Mouse (Mus musculus) yolk sac, embryonic 10.5 days (tissue): ENCODE data around the gene Fmo3.

Experiments used
- DNase-seq: peaks from one replicate; pipeline ENCODE4 v3.0.0-alpha.2; 2017; ENCODE audit warnings: low spot score

Gene Fmo3

DNA sequence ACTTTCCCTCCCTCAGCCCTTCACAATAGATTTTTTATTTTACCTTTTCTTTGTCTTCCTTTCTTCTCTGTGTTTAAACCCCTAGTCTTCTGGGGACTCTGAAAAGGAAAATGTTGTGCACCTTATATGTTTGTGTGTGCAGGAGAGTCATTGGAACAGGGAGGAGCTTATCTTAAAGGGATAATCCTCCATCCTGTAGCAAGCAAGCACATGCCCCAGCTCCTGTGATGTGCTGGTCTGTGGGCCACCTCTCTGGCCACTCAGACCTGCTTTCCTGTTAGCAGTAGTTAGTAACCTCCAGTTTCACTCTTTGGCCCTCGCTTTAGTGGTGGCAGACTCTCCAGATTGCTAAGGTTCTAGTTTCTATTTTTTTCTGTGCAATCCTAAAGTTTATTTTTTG lies at the start of gene Fmo3:
Gene Fmo3, minus strand, starts transcription at position 101 of the 400 bp plus-strand sequence.
- DNase-seq = no peak

DNA sequence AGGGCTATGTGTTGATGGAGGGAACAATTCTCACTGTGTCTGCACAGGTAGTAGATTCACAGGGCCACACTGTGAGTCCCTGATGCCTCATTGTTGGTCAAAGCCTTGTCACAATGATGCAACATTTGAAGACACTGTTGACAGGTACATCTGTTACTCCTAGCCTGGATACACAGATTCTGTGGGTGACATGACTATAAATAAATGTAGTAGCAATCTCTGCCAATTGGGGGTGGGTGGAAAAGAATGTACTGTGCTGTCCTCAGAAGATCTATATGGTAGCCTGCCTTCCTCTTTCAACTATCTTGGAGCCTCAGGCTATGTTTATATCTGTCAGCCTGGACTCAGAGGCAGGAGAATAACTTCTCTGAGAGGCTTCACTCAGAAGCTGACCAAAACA lies 38.7 kb upstream of the Fmo3 start:
- DNase-seq = no peak

DNA sequence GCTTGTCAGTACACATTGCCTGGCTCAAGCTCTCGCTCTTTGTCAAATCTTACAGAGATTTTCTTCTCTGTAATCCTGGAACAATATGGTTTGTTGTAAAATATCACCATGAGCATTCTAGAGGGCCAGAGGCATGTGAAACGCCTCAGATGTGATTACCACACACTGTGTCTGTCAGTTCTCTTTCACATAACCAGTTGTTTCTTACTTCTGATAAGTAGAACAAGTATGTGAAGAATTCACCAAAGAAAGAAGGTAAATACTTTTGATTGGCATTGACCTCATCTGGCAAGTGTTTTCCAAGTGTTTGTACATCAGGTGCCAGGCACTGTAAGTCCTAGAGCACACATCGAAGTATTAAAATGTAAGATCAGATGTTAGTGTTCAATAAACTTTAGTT lies 24.9 kb upstream of the Fmo3 start:
- DNase-seq = no peak

DNA sequence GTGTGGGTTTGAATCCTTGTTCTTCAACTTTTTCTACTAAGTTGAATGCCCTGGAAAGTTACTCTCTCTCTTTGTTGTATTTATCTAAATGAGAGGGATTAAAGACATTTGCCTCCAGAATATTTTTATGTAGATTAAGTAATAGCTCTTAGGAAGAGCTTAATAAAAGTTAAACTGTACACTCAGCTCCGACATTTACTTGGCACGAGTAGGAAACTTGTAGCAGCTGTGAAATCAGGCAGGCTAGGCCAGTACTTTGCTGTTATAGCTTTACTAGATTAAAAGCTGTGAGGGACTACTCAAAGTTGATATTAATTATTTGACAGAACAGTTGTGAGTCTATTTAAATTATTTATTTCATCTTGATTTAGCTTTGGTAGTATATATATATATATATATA lies 19.2 kb upstream of the Fmo3 start:
- no peak for DNase-seq

DNA sequence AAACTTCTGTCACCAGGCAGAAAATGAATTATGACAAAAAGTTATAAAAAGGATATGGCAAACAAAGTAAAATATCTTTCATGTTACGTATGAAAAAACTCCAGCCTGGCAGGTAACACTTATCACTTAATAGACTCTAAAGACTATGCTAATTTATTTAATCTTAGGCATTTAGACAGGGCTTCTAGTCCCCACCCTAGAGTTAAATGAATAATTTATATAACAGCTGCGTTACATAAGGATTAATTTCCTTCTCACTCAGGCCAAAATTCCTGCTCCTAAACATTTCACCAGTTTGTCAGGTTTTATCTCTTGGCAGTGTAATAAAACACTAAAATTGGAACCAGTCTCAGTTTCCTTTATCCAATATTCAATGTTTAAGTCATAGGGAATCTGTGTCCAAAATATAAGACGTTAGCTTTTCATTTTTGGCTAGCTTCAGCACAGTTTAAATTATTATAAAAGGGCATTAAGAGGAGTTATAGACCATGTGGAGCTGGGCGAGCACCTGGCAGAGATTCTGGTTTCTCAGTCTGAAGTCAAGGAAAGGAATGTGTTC lies 17.0 kb upstream of the Fmo3 start:
- DNase-seq = no peak

DNA sequence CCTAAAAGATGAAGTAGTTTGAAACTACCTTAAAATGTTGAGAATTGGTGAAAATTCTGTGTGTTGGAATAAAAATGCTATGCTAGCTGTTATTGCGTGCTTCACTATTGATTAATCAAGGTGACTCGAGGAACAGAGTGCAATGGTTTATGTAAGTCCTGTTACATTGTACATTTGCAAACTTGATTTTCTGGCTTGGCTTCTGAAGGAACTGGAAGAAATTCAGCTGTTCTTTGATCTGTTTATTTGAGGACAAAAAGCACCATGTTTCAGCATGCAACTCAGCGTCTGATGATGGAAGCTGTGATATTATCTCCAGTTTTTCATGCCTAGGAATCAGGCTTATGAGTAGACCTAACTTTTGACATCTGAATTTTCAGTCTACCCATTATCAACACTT lies 3.2 kb upstream of the Fmo3 start:
- no peak for DNase-seq

DNA sequence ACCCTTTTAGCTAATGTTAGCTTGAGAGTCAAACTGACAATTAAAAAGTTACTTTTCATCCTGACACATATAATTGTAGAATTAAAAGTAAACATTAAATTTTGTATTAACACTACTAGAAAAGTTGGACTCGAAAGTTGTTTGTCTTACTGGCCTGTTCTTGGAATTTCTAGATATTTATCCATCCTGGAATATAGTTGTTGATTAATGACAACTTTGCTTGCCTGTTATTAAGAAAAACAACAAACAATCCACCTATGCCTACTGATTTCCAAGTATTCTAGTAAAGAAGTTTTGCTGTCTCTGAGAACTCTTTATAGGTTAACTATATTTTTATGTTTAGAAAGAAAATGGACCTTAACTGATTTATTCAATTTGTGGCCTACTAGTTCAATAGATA lies 2.4 kb upstream of the Fmo3 start:
- DNase-seq = no peak

DNA sequence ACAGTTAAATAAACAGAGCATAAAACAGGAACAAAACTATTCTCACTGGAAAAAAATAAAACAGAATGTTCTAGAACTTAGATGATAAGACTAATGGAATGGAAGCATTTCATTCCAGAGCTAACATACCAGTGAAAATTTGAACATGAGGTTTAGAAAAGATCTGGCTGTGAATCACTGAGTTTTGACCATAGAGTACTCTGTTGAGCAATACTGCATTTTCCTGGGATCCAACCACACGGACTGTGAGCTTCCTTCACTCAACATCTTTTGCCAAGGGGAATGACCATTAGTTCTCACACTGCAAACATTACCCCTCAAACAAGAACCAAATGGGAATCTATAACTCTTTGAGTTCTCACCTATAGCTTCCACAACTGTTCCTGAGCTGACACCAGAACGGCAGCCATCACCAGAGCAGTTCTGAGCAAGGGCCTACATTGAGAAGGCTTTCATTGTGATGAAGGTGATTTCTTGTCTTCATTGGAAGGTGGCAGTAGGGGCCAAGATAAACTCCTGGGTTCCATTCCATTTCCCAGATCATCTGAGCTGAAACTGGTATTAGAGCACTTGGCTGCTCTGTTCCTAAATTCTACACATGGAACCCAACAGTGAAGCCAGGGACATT lies 1.9 kb upstream of the Fmo3 start:
- no peak for DNase-seq

DNA sequence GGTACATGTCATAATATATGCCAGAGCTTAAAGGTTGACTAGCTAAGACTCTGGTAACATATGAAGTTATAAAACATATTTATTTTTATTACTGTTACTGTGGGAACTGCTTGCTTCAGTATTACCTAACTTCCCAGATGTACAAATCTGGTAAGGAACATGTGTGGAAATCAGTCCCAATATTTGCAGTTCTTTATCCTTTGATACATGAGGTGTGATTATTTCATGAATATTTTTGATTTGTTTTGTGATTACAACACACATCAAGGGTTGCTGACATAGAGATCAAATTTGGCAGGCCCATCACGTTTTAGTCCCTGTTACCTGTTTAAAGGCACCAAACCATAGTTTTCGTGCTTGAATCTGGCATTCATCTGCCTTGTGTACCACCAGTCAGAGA lies 20.8 kb downstream of the Fmo3 start:
- DNase-seq = no peak

DNA sequence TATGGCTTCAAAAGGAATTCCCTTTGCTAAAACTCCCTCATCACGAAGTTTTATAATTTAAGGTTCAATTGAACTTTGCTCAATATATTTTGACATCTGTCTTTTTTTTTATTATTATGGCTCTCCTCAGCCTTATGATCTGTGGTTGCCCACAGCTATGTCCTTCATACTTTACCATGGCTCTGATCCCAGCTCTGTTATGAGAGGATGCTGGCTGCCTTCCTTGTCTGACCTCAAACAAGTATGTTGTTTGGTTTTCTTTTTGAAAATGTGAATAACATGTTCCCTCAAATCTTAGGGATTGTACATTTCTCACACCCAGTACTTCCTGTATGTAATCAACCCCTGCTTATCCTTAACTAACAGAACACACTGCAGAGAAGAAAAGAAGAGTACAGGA lies 26.9 kb downstream of the Fmo3 start:
- no peak for DNase-seq

DNA sequence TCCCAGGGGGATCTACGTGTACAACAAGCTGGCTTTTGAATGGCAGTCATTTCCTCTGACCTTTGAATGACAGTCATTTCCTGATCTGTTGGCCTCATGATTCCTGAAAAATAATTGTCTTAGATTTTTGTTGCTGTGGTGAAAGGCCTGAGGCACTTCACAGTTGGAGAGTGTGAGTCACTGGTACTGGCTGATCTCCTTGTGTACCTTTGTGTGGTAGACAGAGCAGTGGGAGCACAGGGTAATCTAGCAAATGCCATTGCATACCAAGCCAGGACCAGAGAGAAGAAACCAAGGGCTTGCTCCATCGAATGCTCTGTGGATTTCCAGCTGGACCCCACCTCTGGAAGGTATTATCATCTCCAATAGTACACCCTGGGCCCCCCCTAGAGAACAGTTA lies 31.2 kb downstream of the Fmo3 start:
- DNase-seq = peak; percentile 3

DNA sequence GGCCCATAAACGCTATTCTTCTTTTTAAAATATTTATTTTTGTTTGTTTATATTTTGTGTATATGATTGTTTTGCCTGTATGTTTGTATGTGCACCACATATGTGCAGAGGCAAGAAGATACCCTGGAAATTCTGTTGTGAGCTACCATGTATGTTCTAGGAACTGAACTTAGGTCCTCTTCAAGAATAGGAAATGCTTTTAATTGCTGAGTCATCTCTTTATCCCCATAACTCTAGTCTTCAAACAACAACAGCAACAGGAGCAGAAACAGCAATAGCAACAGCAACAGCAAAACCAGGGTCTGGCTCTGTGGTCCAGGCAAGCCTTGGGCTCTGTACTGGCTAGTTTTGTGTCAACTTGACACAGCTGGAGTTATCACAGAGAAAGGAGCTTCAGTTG lies 34.6 kb downstream of the Fmo3 start:
- DNase-seq = no peak

DNA sequence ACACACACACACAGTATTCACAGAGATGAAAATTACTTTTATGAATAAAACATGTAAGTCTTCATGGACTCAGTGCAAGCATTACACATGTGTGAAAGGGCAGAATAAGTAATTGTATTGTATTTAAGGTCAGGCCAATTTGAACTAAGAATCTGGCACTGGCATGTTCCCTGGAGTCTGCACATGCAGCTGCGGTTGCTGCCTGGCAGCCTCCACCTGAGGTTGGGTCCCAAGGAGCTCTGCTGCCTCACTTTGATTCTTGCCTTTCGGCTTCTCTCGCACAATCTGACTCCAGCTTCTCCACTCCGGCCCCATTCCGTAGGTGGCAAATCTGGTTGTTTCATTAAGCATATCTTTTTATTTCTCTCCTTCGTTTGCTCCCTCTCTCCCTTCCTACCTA lies 36.4 kb downstream of the Fmo3 start:
- no peak for DNase-seq

DNA sequence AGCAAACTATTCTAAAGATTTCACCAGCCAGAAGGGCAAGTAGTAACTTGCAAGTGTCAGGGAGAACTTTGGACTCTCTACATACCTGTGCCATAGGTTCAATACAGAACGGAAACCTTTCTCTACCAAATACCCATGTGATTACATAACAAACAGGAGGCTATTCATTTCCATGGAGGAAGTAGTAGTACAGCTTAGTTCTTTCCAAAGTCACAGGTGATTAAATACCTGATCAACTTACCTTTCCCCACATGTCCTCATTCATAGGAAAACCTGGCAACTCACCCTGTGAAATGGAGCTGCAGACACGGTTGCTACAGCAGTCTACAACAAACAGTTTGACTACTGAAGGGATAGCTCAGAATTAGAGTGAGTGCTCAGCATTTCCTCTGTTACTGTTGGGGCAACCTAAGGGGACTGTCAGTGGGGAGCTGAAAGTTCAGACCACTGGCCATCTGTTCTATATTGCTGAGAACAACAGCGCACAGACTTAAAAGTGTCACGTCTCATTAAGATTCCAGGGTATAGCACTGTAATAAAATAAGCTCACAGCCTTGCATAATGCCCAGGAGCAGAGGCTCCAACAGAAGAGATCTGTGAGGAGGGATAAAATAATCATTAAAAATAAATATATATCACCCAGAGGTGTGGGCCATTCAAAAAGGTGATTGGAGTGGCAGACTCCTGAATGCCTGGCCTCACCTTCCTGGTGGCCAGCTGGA lies 37.3 kb downstream of the Fmo3 start:
- peak; percentile 13 for DNase-seq

DNA sequence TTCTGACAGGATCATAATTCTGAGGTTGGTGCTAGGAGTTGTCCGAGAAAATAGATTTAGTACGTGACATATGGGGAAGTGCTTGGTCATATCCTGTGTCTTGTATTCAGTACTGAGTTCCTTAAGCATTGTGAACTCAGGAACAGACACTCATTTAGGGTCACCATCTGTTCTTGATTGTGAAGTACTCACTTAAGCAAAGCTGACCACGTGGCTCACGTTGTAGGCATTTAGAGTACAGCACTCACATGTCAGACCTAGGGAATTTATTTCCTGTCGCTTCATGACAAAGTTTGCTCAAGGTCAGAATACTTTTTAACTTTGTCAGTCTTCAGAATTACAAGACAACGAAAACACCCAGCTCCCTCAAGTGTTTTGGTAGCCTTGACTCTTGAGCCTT lies 40.6 kb downstream of the Fmo3 start:
- DNase-seq = no peak

DNA sequence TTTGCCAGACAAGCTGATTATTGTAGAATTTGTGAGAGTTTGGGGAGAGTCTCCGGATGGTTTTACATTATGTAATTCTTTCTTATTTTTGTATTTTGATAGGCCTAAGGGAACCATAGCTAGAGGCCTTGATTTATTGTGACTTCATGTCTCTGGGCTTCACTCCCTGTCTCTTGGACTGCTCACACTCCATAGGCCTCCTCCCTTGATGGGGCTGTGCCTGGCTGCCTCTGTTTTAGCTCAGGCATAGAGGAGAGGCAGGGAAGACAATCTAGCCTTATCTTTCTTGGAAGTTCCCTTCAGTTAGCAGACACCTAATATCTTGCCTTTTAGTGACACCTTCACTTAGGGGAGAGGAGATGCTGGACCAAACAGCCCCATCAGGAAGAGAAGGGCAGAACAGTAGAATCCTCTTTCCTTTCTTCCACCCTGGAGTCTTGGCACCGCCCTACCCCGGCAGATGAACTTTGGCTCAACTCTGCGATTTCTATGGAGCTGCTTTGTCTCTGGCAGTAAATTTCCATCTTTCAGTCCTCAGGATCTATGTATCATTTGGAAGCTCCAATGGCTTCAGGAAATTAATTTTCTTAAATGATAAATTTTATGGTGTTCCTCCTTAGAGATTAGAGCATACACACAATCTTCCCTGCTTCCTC lies 45.5 kb downstream of the Fmo3 start:
- no peak for DNase-seq

DNA sequence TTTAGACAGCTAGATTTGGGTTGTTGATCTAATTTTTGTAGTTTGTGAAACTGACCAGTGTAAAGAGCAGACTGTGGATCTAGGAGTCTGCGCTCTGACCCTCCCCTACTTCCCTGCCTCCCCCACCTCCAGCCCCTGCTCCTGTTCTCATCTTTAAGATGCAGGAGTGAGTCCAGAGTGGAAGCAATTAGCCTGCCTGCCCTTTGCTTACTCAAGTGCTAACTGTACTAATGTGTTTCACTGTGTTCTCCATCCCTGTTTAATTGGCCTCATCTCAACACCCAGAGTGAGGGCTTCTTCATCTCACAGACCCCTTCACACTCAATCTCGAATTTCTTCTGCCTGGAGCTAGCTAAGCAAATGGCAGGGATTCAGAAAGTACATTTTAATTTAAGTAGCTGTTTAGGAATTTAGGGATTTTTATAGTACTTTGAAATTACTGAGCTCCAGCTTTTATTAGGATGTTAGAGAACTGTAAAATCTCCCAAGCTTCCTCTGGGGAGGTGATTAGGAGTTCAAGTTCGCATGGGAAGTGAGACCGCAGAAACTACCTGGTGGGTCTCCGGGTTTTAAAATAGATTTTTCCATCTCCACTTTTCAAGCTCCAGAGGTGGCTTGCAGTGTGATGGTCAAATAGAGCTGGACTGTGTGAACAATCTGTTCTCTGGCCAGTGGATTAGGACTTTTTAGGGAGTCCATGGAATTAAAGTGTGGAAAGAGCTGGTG lies 46.2 kb downstream of the Fmo3 start:
- no peak for DNase-seq

DNA sequence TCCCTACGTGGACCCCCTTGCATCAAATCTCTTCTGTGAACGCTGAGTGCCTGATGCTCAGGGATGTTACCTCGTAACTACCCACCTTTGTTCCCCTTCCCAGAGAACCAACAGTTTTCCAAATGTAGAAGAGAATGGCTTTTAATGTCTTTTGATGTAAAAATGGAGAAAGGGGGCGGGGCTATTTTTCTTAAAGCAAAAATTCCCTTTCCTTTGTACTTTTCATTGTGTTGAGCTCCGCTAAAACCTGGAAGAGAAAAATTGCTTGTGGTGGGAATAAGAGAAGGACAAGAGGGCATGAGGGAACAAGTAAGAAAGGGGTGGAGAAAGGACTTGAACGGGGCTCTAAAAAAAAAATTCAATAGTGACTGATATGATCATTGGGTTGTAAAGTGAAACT lies 46.9 kb downstream of the Fmo3 start, which contains the start of gene Fmo6:
Gene Fmo6, minus strand, starts transcription at position 101 of the 400 bp plus-strand sequence.
- no peak for DNase-seq

DNA sequence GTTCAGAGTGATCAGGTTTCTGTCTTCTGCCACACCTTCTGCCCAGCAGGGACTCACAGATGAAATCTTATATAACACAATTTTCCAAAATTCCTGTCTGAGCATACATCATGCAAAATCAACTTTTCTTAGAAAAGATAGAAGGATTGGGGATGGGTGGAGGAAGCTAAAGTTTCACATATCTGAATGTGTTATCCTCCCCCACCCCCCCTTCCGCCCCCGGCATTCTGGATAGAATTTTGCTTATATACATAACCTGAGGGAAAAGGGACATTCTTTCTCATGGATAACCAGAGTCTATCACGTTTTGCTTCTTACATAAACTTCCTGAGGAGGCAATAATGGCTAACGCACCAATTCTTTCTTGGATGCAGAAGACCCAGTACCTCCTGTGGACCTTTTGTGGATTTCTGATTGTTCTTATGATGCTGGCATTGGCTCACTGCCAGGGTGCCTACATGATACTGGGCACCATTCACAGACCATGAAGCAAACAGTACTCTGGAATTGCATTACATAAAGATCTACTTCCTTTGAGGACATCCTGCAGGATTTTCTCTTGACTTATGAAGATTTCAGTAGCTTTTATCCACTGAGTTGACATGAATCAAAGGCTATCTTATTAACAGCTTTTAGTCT lies 49.8 kb downstream of the Fmo3 start:
- DNase-seq = no peak

DNA sequence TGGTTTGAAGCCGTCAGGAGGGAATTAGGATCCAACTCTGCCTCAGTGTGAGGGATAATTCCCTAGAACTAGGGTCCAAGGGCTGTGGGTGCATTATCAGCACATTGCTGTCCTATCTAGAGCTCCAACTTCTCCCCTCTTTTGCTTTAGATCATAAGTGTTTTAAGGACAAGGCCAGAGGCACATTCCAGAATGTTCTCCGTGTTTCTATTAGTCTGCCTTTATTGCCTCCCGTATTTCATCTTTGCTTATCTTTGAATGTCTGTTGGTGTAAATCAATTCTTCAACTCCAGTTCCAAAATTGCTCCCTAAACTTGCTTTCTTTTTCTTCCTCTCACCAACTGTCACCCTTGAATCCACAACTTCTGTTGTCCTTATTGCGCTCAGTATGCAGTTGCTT lies 51.9 kb downstream of the Fmo3 start:
- no peak for DNase-seq

DNA sequence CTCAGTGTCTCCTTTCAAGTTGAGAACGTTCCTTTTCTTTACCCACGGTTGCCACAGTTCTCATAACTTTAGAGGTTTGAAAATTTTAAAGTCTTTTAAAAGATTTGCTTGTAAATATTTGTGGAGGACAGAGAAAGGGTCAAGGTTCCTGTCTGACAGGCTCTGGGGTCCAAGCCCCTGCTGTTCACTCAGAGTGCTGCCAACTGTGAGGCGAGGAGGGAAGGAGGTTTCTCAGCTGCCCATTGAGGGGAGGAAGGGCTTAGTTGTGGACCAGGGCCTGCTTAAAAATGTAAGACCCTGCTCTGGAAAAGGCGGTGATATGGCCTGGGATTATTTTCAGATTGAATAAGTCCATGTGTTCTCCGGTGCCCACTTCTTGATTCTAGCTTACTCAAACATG lies 52.4 kb downstream of the Fmo3 start:
- no peak for DNase-seq

DNA sequence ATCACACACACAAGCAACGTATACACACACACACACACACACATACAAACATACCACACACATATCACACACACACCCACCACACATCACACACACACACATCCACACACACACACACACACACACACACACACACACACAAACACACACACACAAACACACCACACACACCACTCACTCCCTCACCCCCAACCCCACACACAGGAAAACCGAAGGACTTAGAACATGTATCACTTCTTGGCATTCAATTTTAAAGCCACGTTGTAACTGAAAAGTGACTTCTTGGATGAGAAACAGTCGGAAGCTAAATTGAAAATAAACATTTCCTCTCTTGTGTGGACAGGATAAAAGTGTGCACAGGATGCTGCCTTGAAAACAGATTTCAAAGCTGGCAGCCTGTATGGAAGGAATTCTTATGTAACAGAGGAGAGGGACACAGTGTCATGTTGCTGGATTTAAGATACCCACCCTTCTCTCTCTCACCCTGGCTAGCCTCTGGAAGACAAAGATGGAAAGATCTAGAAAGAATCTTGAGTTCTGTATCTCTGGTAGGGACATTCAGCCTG lies 52.9 kb downstream of the Fmo3 start:
- DNase-seq = no peak
